Mouse (Mus musculus) intestine, embryonic 15.5 days (tissue): ENCODE data around the gene Tigd3. TPM values are rescaled to one million over a fixed set of nuclear protein-coding genes. Genes with fewer than 3 reads are reported as not detected.
A peak's percentile ranks its signal among the peaks of the same experiment; 100 is the strongest.

Experiments
- ATAC-seq: fragments of 200-750 bp; cut with Nextera tagmentation; 2 replicates; pipeline ENCODE4 v1.8.0; 2017; ENCODE audit warnings: moderate TSS enrichment, moderate library complexity
- H3K27ac ChIP-seq: fragments of 300-500 bp; sonication (generic); 2 replicates; pipeline ENCODE4 v1.5.1; 2015; ENCODE audit warnings: mild to moderate bottlenecking, inconsistent platforms
- H3K27me3 ChIP-seq: fragments of 300-500 bp; sonication (generic); replicated peaks from 2 replicates; pipeline ENCODE4 v1.6.1; 2015; ENCODE audit warnings: inconsistent platforms
- H3K36me3 ChIP-seq: fragments of 300-500 bp; sonication (generic); 2 replicates; pipeline ENCODE4 v1.6.1; 2015; ENCODE audit warnings: inconsistent platforms
- H3K4me1 ChIP-seq: fragments of 300-500 bp; sonication (generic); replicated peaks from 2 replicates; pipeline ENCODE4 v1.6.1; 2015; ENCODE audit warnings: inconsistent platforms
- H3K4me2 ChIP-seq: fragments of 300-500 bp; sonication (generic); replicated peaks from 2 replicates; pipeline ENCODE4 v1.6.1; 2015; ENCODE audit warnings: mild to moderate bottlenecking, inconsistent platforms
- H3K4me3 ChIP-seq: fragments of 300-500 bp; sonication (generic); replicated peaks from 2 replicates; pipeline ENCODE4 v1.5.1; 2015; ENCODE audit warnings: inconsistent platforms
- H3K9ac ChIP-seq: fragments of 300-500 bp; sonication (generic); 2 replicates; pipeline ENCODE4 v1.6.1; 2015; ENCODE audit warnings: inconsistent platforms
- H3K9me3 ChIP-seq: fragments of 300-500 bp; sonication (generic); 2 replicates; pipeline ENCODE4 v1.6.1; 2016; ENCODE audit warnings: inconsistent platforms
- WGBS: fragments of 180-500 bp; shearing (Covaris S2); methylation state at CpG from one replicate; pipeline ENCODE4 v1.1.7; 2015; 5-methylcytosine and 5-hydroxymethylcytosine counted together
- polyA plus RNA-seq: library from polyadenylated mRNA; unstranded; fragments of >200 nt; fragmentation: Nextera tagmentation; extraction: Ambion mirVana; gene quantifications from 2 replicates; pipeline ENCODE4 v1.2.1, GENCODE M21; 2015

Gene Tigd3
- 1.9 and 2.7 TPM in 2 replicates for polyA plus RNA-seq

DNA sequence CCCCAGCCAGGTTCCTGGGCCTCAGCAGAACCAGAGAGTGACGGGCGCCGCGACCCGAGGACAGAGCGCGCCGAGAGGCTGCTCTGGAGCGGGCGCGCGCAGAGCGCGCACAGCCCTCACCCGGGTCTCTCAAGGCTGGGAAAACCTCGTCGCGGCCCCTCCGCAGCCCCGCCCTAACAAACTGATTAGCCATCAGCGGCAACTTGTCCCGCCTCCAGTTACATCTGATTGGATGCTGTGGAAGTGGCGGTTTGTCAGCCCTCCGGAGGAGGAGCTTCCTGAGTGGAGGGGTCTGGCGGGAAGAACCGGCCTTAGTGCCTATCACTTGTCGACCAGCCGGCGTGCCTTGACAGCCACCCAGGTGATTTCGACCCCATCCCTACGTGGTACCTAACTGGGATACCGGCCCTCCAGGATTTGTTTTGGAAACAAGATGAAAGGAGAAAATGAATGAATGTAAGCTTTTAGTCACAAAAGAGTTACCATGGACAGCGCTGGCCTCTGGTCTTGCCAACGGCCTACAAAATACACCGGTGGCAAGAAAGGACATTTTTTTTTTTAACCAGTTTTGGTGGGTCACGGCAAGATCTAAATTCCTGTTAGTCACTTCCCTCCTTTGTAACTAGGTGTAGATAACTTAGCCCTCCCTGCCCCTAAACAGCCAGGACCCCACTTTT is at the start of gene Tigd3:
Tigd3 (minus strand) TSS at position 148 of the 677 bp plus-strand sequence.
- Histone ChIP-seq H3K9me3 (no peaks in the 10 kb centered on the region), H3K4me1 (peaks cover 6% of the 10 kb centered on the region; the same call in 1 of the 2 replicates), H3K4me2 (peak within 1 kb of the TSS; percentile 95), H3K27ac (peak within 1 kb of the TSS; percentile 62; the same call in 1 of the 2 replicates), H3K27me3 (no peaks in the 10 kb centered on the region), H3K4me3 (peak within 1 kb of the TSS; percentile 62), H3K36me3 (peaks cover 13% of the 10 kb centered on the region), H3K9ac (peak within 1 kb of the TSS; percentile 82)
- ATAC-seq: peak; percentile 98
- WGBS: 2% methylated on average over 36 of the region's 36 CpGs

DNA sequence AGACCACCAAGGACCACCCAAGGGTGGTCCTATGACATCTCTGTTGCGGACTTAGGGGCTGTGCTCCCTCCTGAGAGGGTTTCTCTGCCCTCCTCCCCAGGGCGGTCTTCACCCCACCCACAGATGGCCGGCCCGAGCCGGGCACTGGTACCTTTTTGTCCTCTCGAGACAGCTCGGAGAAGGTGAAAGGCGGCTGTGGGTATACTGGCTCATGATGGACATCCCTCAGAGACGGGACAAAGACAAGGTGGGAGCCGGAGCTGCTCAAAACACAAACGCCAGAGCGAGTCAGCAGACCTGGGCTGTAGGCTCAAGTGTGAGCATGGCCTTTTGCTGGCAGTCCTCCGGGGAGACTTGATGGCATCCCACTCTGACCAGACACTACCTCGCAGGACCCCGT is 49.5 kb upstream of the Tigd3 start:
- H3K4me3 ChIP-seq: no peak overlapping the region
- no peak overlapping the region for H3K27ac ChIP-seq
- ATAC-seq: no peak
- H3K9ac ChIP-seq: no peak overlapping the region
- no peaks in the 10 kb centered on the region for H3K9me3 ChIP-seq
- H3K4me1 ChIP-seq: peaks cover 29% of the 10 kb centered on the region
- WGBS: 90% methylated on average over 15 of the region's 15 CpGs
- H3K4me2 ChIP-seq: no peak overlapping the region
- H3K36me3 ChIP-seq: peaks cover 14% of the 10 kb centered on the region; the same call in 1 of the 2 replicates
- H3K27me3 ChIP-seq: no peaks in the 10 kb centered on the region

DNA sequence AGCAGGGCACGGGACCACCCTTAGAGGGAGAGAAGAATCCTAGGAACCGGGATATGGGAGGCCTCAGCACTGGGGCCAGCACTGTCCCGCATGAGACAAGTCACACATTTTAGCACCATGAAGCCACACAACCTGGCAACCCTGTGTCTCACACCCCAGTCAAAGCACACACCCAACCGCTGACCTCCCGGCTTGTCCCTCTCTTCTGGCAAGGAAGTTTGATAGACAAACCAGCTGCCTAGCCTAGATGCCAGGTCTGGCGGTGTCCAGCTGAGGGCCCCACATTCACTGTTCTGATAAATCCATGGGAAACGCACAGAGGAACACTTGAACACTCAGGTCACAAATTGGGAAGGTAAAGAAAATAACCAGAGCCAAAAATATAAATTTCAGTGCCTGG is 48.6 kb upstream of the Tigd3 start:
- Histone ChIP-seq H3K27ac (no peak overlapping the region), H3K36me3 (peaks cover 11% of the 10 kb centered on the region; the same call in 1 of the 2 replicates), H3K9me3 (no peaks in the 10 kb centered on the region), H3K9ac (no peak overlapping the region), H3K4me3 (no peak overlapping the region), H3K4me2 (no peak overlapping the region), H3K27me3 (no peaks in the 10 kb centered on the region), H3K4me1 (peaks cover 36% of the 10 kb centered on the region)
- WGBS: 88% methylated on average over 7 of the region's 7 CpGs
- no peak for ATAC-seq

DNA sequence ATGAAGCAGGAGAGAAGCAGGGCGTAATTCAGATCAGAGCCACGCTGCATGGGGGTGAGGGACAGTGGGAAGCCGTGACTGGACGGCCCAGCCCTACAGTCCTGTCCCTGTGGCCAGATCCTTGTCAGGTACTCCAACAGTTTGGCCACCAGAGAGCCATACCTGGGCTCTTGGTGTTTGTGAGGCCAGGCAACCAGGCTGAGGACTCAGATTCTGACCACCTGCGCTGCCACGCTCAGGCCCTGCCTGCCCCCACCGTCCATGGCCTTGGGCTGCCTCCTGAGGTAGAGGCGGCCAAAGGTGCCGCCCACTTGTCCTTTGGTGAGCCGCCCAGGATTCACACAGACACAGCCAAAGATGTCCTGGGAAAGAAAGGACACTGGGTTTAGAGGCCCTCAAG is 46.7 kb upstream of the Tigd3 start:
- H3K36me3 ChIP-seq: peaks cover 7% of the 10 kb centered on the region; the same call in 1 of the 2 replicates
- no peaks in the 10 kb centered on the region for H3K9me3 ChIP-seq
- no peak overlapping the region for H3K4me2 ChIP-seq
- 86% methylated on average over 10 of the region's 10 CpGs for WGBS
- peak overlapping the region; percentile 51; the same call in 1 of the 2 replicates for H3K27ac ChIP-seq
- H3K9ac ChIP-seq: no peak overlapping the region
- ATAC-seq: no peak
- H3K4me1 ChIP-seq: peaks cover 35% of the 10 kb centered on the region
- H3K4me3 ChIP-seq: no peak overlapping the region
- no peaks in the 10 kb centered on the region for H3K27me3 ChIP-seq

DNA sequence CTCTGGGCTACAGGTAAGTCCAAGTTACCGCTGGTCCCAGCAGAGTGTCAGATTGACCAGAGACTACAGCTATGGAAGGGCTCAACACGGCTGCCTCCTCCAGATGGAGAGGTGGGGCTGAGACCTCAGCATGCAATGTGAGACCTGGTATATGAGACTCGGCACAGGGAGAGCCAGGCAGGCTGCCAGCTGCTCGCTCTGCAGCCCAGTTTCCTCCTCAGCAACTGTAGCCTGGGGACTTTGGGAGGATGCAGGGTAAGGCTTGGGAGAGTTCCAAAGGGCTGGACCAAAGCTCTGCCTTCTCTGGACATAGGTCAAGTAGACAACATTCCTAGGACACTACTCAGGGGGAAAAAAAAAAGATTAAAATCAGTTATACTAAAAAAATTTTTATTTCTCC is 46.2 kb upstream of the Tigd3 start:
- no peak for ATAC-seq
- Histone ChIP-seq H3K4me1 (peaks cover 35% of the 10 kb centered on the region), H3K9me3 (no peaks in the 10 kb centered on the region), H3K9ac (no peak overlapping the region), H3K27ac (0 out of 2 replicates have a peak overlapping the region, but pooled peaks have one; percentile 24), H3K4me2 (no peak overlapping the region), H3K36me3 (peaks cover 7% of the 10 kb centered on the region; the same call in 1 of the 2 replicates), H3K27me3 (no peaks in the 10 kb centered on the region), H3K4me3 (no peak overlapping the region)
- 58% methylated on average over 4 of the region's 4 CpGs for WGBS

DNA sequence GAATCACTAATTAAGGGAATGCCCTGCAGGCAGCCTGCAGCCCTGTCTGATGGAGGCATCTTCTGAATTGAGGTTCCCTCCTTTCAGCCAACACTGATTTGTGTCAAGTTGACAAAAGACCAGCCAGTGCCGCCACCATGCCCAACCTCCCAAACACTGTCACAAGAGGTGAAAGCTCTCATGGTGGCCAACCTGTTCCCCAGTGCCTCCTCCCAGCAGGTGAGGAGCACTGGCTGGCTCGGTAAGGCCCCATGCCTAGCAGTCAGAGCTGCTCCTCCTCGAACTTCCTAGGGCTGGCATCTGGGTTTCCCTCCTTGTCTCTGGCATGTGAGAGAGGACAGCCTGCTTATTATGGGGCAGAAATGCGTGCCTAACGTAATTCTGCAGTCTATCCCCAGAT is 45.8 kb upstream of the Tigd3 start:
- 79% methylated on average over 5 of the region's 5 CpGs for WGBS
- no peak for ATAC-seq
- H3K9me3 ChIP-seq: no peaks in the 10 kb centered on the region
- H3K27ac ChIP-seq: 0 out of 2 replicates have a peak overlapping the region, but pooled peaks have one; percentile 24
- H3K4me3 ChIP-seq: no peak overlapping the region
- no peak overlapping the region for H3K9ac ChIP-seq
- peaks cover 7% of the 10 kb centered on the region; the same call in 1 of the 2 replicates for H3K36me3 ChIP-seq
- H3K4me1 ChIP-seq: peaks cover 35% of the 10 kb centered on the region
- no peak overlapping the region for H3K4me2 ChIP-seq
- H3K27me3 ChIP-seq: no peaks in the 10 kb centered on the region

DNA sequence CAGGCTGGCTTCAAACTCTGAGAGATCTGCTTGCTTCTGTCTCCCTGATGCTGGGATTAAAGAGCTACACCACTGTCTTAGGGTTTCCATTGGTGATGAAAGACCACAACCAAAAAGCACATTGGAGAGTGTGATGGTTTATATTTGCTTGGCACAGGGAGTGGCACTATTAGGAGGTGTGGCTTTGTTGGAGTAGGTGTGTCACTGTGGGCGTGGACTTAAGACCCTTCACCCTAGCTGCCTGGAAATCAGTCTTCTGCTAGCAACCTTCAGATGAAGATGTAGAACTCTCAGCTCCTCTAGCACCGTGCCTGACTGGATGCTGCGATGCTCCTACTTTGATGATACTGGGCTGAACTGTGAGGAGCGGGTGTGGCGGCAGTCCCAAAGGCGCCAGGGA is 44.6 kb upstream of the Tigd3 start:
- Histone ChIP-seq H3K9me3 (no peaks in the 10 kb centered on the region), H3K4me1 (peaks cover 35% of the 10 kb centered on the region), H3K27me3 (no peaks in the 10 kb centered on the region), H3K27ac (no peak overlapping the region), H3K36me3 (peaks cover 7% of the 10 kb centered on the region; the same call in 1 of the 2 replicates), H3K9ac (no peak overlapping the region), H3K4me2 (no peak overlapping the region), H3K4me3 (no peak overlapping the region)
- WGBS: 82% methylated on average over 6 of the region's 6 CpGs
- ATAC-seq: no peak

DNA sequence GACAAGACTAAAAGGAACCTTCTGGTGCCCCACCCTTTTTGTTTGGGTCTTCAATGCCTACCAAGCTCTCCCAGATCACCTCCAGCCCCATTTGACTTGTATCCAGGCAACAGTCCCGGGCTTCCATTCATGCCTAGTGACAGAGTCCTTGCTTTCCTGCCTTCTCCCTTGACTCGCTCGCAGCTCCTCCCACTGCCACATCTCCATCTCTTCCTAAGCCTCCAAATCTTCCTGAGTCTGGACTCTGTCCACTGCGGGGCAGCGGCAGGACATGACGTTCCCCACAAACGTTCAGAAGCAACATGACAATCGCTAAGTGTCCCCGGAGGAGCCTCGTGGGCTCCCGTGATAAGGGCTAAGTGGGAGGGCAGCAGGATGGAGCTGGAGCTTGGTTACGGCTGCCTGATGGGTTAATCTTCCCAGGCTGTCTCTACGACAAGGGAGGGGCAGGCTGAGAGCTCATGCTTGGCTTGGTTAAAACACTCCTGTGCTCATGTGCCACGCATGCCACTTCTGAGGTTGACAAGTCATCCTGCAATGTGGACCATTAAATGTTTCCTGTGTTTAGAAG is 44.0 kb upstream of the Tigd3 start:
- Histone ChIP-seq H3K9me3 (no peaks in the 10 kb centered on the region), H3K4me3 (no peak overlapping the region), H3K36me3 (peaks cover 4% of the 10 kb centered on the region; the same call in 1 of the 2 replicates), H3K4me1 (peaks cover 35% of the 10 kb centered on the region), H3K27me3 (no peaks in the 10 kb centered on the region), H3K27ac (no peak overlapping the region), H3K4me2 (no peak overlapping the region), H3K9ac (no peak overlapping the region)
- 22% methylated on average over 14 of the region's 14 CpGs for WGBS
- ATAC-seq: no peak

DNA sequence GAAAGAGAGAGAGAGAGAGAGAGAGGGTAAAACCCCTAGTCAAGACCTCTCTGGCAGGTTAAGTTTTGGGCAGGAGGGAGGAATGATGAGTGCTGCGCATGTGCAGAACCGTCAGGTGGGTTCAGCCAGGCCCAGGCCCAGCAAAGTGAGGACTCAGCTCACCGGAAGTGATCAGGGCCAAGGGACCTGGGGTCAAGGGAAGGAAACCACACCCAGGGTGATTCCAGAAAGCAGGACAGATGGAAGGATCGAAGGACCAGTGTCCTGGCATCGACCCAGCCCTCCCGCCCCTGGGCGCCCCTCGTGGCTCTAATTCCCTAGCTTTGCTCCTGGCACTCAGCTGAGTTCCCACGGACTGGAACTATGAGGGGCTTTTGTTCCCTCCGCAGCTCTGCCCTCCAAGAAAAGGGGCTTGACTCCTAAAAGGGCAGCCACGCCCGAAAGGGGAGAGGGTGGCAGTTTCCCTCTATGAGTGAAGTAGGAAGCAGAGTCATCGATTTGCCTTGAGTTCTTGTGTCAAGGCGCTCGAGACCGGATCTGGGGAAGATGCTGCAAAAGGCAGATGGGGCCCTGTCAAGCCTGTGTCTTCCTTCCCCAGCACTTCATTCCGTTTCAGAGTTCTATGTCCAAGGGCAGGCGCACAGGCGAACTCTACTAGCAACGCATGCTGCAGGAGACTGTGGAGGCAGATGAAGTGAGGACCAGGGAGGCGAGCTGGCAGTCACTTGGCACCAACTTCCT is 43.3 kb upstream of the Tigd3 start:
- Histone ChIP-seq H3K4me2 (no peak overlapping the region), H3K27ac (no peak overlapping the region), H3K9me3 (no peaks in the 10 kb centered on the region), H3K27me3 (no peaks in the 10 kb centered on the region), H3K4me3 (no peak overlapping the region), H3K4me1 (peaks cover 35% of the 10 kb centered on the region), H3K9ac (no peak overlapping the region), H3K36me3 (peaks cover 4% of the 10 kb centered on the region; the same call in 1 of the 2 replicates)
- 74% methylated on average over 21 of the region's 21 CpGs for WGBS
- ATAC-seq: no peak

DNA sequence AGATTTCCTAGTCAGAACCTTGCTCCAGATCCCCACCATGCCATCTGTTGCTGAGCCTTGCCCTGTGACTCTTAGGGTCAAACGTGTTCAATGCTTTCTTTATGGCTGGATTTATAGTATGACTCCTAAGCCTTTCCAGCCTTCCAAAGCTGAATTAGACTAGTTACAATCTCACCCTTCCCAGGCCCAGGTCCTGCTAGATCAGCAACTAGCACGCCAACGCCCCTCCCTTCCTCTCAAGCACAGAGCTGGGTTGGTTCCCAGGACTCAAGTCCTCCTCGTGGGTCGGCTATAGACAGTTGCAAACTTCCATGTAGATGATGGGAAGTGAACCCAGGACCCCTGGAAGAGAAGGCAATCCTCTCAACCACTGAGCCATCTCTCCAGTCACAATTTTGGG is 41.7 kb upstream of the Tigd3 start:
- WGBS: 38% methylated on average over 5 of the region's 5 CpGs
- Histone ChIP-seq H3K9me3 (no peaks in the 10 kb centered on the region), H3K4me2 (no peak overlapping the region), H3K4me1 (peaks cover 36% of the 10 kb centered on the region), H3K4me3 (no peak overlapping the region), H3K27me3 (no peaks in the 10 kb centered on the region), H3K36me3 (no peaks in the 10 kb centered on the region), H3K27ac (peak overlapping the region; percentile 61), H3K9ac (no peak overlapping the region)
- ATAC-seq: no peak

DNA sequence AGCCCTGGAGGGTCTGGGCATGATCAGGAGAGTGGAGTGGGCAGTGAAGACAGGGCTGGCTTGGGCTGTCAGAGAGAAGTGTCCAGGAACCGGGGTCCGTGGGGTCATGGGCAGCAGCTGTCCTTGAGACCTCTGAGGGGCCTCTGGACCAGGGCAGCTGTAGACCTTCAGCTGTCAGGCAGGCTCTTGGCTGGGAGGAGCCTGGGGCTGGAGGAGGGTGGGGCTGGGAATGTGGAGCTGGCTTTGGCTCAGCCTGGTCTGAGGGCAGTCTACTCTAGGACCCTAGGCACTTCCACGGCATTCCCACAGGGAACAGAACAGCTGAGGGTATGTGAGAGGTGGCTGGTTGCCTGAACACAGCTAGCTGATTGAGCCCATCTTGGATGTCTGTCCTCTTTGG is 41.3 kb upstream of the Tigd3 start:
- H3K9ac ChIP-seq: no peak overlapping the region

More for the DNA sequence above, 41.3 kb upstream of the Tigd3 start:
- H3K27me3 ChIP-seq: no peaks in the 10 kb centered on the region
- peaks cover 38% of the 10 kb centered on the region for H3K4me1 ChIP-seq
- no peaks in the 10 kb centered on the region for H3K36me3 ChIP-seq
- H3K9me3 ChIP-seq: no peaks in the 10 kb centered on the region
- H3K4me3 ChIP-seq: no peak overlapping the region
- peak; percentile 88 for ATAC-seq
- 0 out of 2 replicates have a peak overlapping the region, but pooled peaks have one; percentile 15 for H3K4me2 ChIP-seq
- H3K27ac ChIP-seq: peak overlapping the region; percentile 28; the same call in 1 of the 2 replicates
- WGBS: 13% methylated on average over 3 of the region's 3 CpGs
